Mouse (Mus musculus) heart, embryonic 14.5 days (tissue): ENCODE measurements at regions not wholly inside any gene's neighbourhood (a gene's known extent, or its start where the extent isn't known, plus 50 kb on each side); places are given as distances from the start of the nearest gene placed in this dataset.

ENCODE experiments used
- ATAC-seq: fragments of 200-750 bp; cut with Nextera tagmentation; 2 replicates; pipeline ENCODE4 v1.8.0; 2017; ENCODE audit warnings: low read depth, moderate TSS enrichment; ENCODE audit not compliant: insufficient number of reproducible peaks, insufficient read depth, low FRiP score
- H3K27ac ChIP-seq, 2 experiments: fragments of 200-500 bp in 1 of 2; fragments of 300-500 bp in 1 of 2; sonication (generic) in 1 of 2; replicated peaks in 1 of 2; 2 replicates each; pipeline ENCODE4 v1.5.1; 2012 to 2014; ENCODE audit warnings: low read depth in 2 of 2, low read length in 2 of 2, control low read depth in 1 of 2, mild to moderate bottlenecking in 1 of 2, mixed read lengths in 1 of 2; ENCODE audit not compliant: control insufficient read depth in 1 of 2, insufficient read depth in 1 of 2
- H3K27me3 ChIP-seq: fragments of 300-500 bp; sonication (generic); 2 replicates; pipeline ENCODE4 v1.6.1; 2014; ENCODE audit warnings: mild to moderate bottlenecking, low read length, control low read depth; ENCODE audit not compliant: control insufficient read depth, insufficient read depth
- H3K36me3 ChIP-seq: fragments of 300-500 bp; sonication (generic); 2 replicates; pipeline ENCODE4 v1.6.1; 2014; ENCODE audit warnings: mild to moderate bottlenecking, control low read depth, low read length, mixed read lengths; ENCODE audit not compliant: control insufficient read depth, insufficient read depth
- H3K4me1 ChIP-seq, 2 experiments: fragments of 200-500 bp in 1 of 2; fragments of 300-500 bp in 1 of 2; sonication (generic) in 1 of 2; 2 replicates each; pipeline ENCODE4 v1.6.1; 2012 to 2014; ENCODE audit warnings: low read length in 2 of 2, control low read depth in 1 of 2, mixed read lengths in 1 of 2; ENCODE audit not compliant: control insufficient read depth in 2 of 2, insufficient read depth in 2 of 2
- H3K4me2 ChIP-seq: fragments of 300-500 bp; sonication (generic); 2 replicates; pipeline ENCODE4 v1.6.1; 2014; ENCODE audit warnings: mild to moderate bottlenecking, low read length
- H3K4me3 ChIP-seq, 2 experiments: fragments of 200-500 bp in 1 of 2; fragments of 300-500 bp in 1 of 2; sonication (generic) in 1 of 2; 2 replicates each; pipeline ENCODE4 v1.5.1; 2012 to 2014; ENCODE audit warnings: low read length in 2 of 2, mild to moderate bottlenecking in 2 of 2, control low read depth in 1 of 2, low read depth in 1 of 2, moderate library complexity in 1 of 2; ENCODE audit not compliant: control insufficient read depth in 1 of 2, insufficient read depth in 1 of 2
- H3K9ac ChIP-seq: fragments of 300-500 bp; sonication (generic); 2 replicates; pipeline ENCODE4 v1.6.1; 2014; ENCODE audit warnings: mild to moderate bottlenecking, low read length
- H3K9me3 ChIP-seq: fragments of 300-500 bp; sonication (generic); 2 replicates; pipeline ENCODE4 v1.6.1; 2016; ENCODE audit warnings: low read length, control low read depth; ENCODE audit not compliant: control insufficient read depth
- WGBS: fragments of 180-500 bp; shearing (Covaris S2); extraction: QIAGEN DNeasy Blood & Tissue Kit; methylation state at CpG from one replicate; pipeline ENCODE4 v1.1.7; 2014; 5-methylcytosine and 5-hydroxymethylcytosine counted together

GRCm38 (mm10) chr6:141097338-141098122 is 151.5 kb upstream of the Pde3a start:
- ATAC-seq, result no peak
- no peak overlapping the region for H3K4me2 ChIP-seq
- no peak overlapping the region for H3K9ac ChIP-seq
- no peaks in the 10 kb centered on the region for H3K4me1 ChIP-seq
- H3K9me3 ChIP-seq, result no peaks in the 10 kb centered on the region
- no peak overlapping the region for H3K27ac ChIP-seq
- H3K27me3 ChIP-seq, result no peaks in the 10 kb centered on the region
- no peak overlapping the region for H3K4me3 ChIP-seq
- WGBS, result 53% methylated on average over 13 of the region's 13 CpGs
- no peaks in the 10 kb centered on the region for H3K36me3 ChIP-seq

- Histone ChIP-seq H3K9ac (no peak overlapping the region), H3K4me1 (0 out of 4 replicates have a peak, but pooled peaks cover 0 to 2% of the 10 kb centered on the region in 2 experiments), H3K9me3 (no peaks in the 10 kb centered on the region), H3K36me3 (no peaks in the 10 kb centered on the region), H3K27ac (no peak overlapping the region), H3K4me2 (no peak overlapping the region), H3K27me3 (no peaks in the 10 kb centered on the region), H3K4me3 (no peak overlapping the region)
- WGBS, result 52% methylated on average over 5 of the region's 5 CpGs
- ATAC-seq, result no peak
Observed at GRCm38 (mm10) chr6:141118287-141118686, 130.8 kb upstream of the Pde3a start.

GRCm38 (mm10) chr6:141126614-141127396 is 122.3 kb upstream of the Pde3a start:
- H3K27ac ChIP-seq, result no peak overlapping the region
- no peak for ATAC-seq
- H3K27me3 ChIP-seq, result no peaks in the 10 kb centered on the region
- no peak overlapping the region for H3K4me3 ChIP-seq
- H3K4me1 ChIP-seq, result peaks cover 0 to 3% of the 10 kb centered on the region in 2 experiments; a peak in 1 of 4 replicates
- H3K9me3 ChIP-seq, result no peaks in the 10 kb centered on the region
- 58% methylated on average over 10 of the region's 10 CpGs for WGBS
- no peak overlapping the region for H3K4me2 ChIP-seq
- H3K9ac ChIP-seq, result no peak overlapping the region
- no peaks in the 10 kb centered on the region for H3K36me3 ChIP-seq

- Histone ChIP-seq H3K4me1 (peaks cover 0 to 6% of the 10 kb centered on the region in 2 experiments; a peak in 1 of 4 replicates), H3K9me3 (no peaks in the 10 kb centered on the region), H3K36me3 (no peaks in the 10 kb centered on the region), H3K9ac (no peak overlapping the region), H3K27ac (no peak overlapping the region), H3K27me3 (no peaks in the 10 kb centered on the region), H3K4me3 (no peak overlapping the region), H3K4me2 (no peak overlapping the region)
- ATAC-seq, result no peak
- 55% methylated on average over 1 of the region's 1 CpGs for WGBS
Observed at GRCm38 (mm10) chr6:141129596-141129995, 119.5 kb upstream of the Pde3a start.

GRCm38 (mm10) chr6:141134176-141134575 is 114.9 kb upstream of the Pde3a start:
- H3K9me3 ChIP-seq, result no peaks in the 10 kb centered on the region
- ATAC-seq, result no peak
- H3K4me3 ChIP-seq, result no peak overlapping the region
- H3K4me1 ChIP-seq, result 0 out of 4 replicates have a peak, but pooled peaks cover 0 to 4% of the 10 kb centered on the region in 2 experiments
- no peak overlapping the region for H3K9ac ChIP-seq
- H3K27ac ChIP-seq, result no peak overlapping the region
- no peaks in the 10 kb centered on the region for H3K27me3 ChIP-seq
- no peak overlapping the region for H3K4me2 ChIP-seq
- H3K36me3 ChIP-seq, result no peaks in the 10 kb centered on the region
- WGBS, result 38% methylated on average over 6 of the region's 6 CpGs

- no peak overlapping the region for H3K9ac ChIP-seq
- H3K4me1 ChIP-seq, result peaks cover 0 to 4% of the 10 kb centered on the region in 2 experiments; a peak in 1 of 4 replicates
- no peak overlapping the region for H3K4me3 ChIP-seq
- H3K27ac ChIP-seq, result no peak overlapping the region
- no peaks in the 10 kb centered on the region for H3K36me3 ChIP-seq
- H3K4me2 ChIP-seq, result no peak overlapping the region
- no peaks in the 10 kb centered on the region for H3K9me3 ChIP-seq
- no peaks in the 10 kb centered on the region for H3K27me3 ChIP-seq
- WGBS, result 74% methylated on average over 12 of the region's 12 CpGs
- no peak for ATAC-seq
Observed at GRCm38 (mm10) chr6:141136664-141137375, 112.2 kb upstream of the Pde3a start.

- 44% methylated on average over 22 of the region's 22 CpGs for WGBS
- Histone ChIP-seq H3K4me2 (peak overlapping the region; percentile 44), H3K9me3 (no peaks in the 10 kb centered on the region), H3K9ac (no peak overlapping the region), H3K36me3 (no peaks in the 10 kb centered on the region), H3K27ac (no peak overlapping the region), H3K4me3 (peak overlapping the region in 1 of 2 experiments; percentile 21; a peak in 1 of 4 replicates), H3K27me3 (no peaks in the 10 kb centered on the region), H3K4me1 (no peaks in the 10 kb centered on the region; a peak in 1 of 4 replicates)
- no peak for ATAC-seq
Observed at GRCm38 (mm10) chr6:141141016-141141415, 108.1 kb upstream of the Pde3a start.
